Mouse (Mus musculus): Measurements from ENCODE around the gene Bbs7. TPM values are rescaled to one million over a fixed set of nuclear protein-coding genes. Genes with fewer than 3 reads are reported as not detected.

The Bbs7 gene
- polyA plus RNA-seq, 1 experiment from 2014 or later = 20.2 TPM

GRCm38 (mm10) chr3:36537701-36538470 lies 75.4 kb downstream of the Bbs7 start:
- Histone ChIP-seq H3K4me1 (replicated peaks; ENCODE audit: control insufficient read depth, insufficient read depth, low read length) (no peaks in the 10 kb centered on the region), H3K36me3 (ENCODE audit: control insufficient read depth, insufficient read depth, low read length) (no peaks in the 10 kb centered on the region), H3K27me3 (ENCODE audit: control insufficient read depth, insufficient read depth, low read length) (no peaks in the 10 kb centered on the region), H3K4me2 (replicated peaks; ENCODE audit: low read depth, low read length) (no peak overlapping the region), H3K27ac (ENCODE audit: low read depth, low read length) (no peak overlapping the region), H3K9ac (ENCODE audit: low read depth, low read length) (no peak overlapping the region), H3K9me3 (ENCODE audit: control insufficient read depth, low read length) (no peaks in the 10 kb centered on the region), H3K4me3 (ENCODE audit: low read depth, low read length) (no peak overlapping the region)
- WGBS = 83% methylated on average over 4 of the region's 4 CpGs
- ATAC-seq (ENCODE audit: low FRiP score) (no peak), DNase-seq (ENCODE audit: low spot score) (no peak)

DNA sequence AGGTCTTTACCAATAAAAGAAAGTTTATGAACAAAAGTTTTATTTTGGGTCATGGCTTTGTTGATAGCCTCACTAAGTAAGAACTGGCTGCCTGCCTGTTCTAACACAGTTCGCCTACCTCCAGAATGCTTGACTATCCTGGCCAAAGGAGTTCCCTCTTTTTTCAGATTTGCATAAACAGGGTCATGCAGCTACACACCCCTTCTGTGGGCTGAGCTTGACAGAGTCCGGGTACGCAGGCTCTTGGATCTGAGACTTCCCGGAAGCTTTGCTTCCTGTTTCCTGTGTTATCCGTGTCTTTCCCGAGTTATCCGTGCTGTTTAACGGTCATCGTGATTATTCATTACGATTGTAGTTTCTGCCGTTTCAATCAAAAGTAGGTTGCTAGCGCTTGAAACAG lies 77.2 kb downstream of the Bbs7 start:
- Histone ChIP-seq H3K4me2 (replicated peaks; ENCODE audit: low read depth, low read length) (no peak overlapping the region), H3K27ac (ENCODE audit: low read depth, low read length) (no peak overlapping the region), H3K36me3 (ENCODE audit: control insufficient read depth, insufficient read depth, low read length) (no peaks in the 10 kb centered on the region), H3K4me1 (replicated peaks; ENCODE audit: control insufficient read depth, insufficient read depth, low read length) (peaks cover 2% of the 10 kb centered on the region; the same call in 1 of the 2 replicates), H3K9ac (ENCODE audit: low read depth, low read length) (no peak overlapping the region), H3K27me3 (ENCODE audit: control insufficient read depth, insufficient read depth, low read length) (no peaks in the 10 kb centered on the region; the same call in 1 of the 2 replicates), H3K9me3 (ENCODE audit: control insufficient read depth, low read length) (no peaks in the 10 kb centered on the region), H3K4me3 (ENCODE audit: low read depth, low read length) (no peak overlapping the region)
- 92% methylated on average over 12 of the region's 12 CpGs for WGBS
- no peak for ATAC-seq (ENCODE audit: low FRiP score)
- no peak for DNase-seq (ENCODE audit: low spot score)

DNA sequence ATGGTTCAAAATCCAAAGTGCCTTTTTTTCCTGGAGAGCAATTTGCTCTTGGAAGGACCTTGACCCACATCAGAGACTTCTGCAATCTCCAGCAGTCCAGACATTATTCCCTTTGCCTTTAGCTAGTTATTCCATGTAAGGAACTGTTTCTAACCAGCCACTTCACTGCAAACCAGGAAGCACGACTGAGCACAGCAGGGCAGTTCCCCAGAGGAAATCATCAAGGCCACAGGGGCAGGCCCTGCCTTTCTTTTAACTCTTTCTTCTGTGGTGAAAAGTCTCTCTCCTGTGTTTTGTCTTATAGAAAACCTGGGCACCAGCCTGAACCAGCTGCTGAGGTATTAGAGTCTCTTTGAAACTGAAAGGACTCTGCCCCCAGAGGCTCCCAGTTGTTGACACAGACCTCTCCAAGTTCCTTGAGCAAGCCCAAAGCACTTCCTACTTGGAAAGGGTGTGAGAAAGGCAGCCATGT lies 80.0 kb downstream of the Bbs7 start:
- H3K27me3 ChIP-seq (ENCODE audit: control insufficient read depth, insufficient read depth, low read length) = no peaks in the 10 kb centered on the region; the same call in 1 of the 2 replicates
- 7% methylated on average over 1 of the region's 1 CpGs for WGBS

GRCm38 (mm10) chr3:36532738-36533137 lies 80.5 kb downstream of the Bbs7 start:
- no peak overlapping the region for H3K4me3 ChIP-seq (ENCODE audit: low read depth, low read length)
- no peak overlapping the region for H3K9ac ChIP-seq (ENCODE audit: low read depth, low read length)
- H3K27me3 ChIP-seq (ENCODE audit: control insufficient read depth, insufficient read depth, low read length) = no peaks in the 10 kb centered on the region; the same call in 1 of the 2 replicates
- no peaks in the 10 kb centered on the region for H3K36me3 ChIP-seq (ENCODE audit: control insufficient read depth, insufficient read depth, low read length)
- 37% methylated on average over 7 of the region's 7 CpGs for WGBS
- H3K9me3 ChIP-seq (ENCODE audit: control insufficient read depth, low read length) = no peaks in the 10 kb centered on the region
- H3K4me1 ChIP-seq (replicated peaks; ENCODE audit: control insufficient read depth, insufficient read depth, low read length) = peaks cover 2% of the 10 kb centered on the region; the same call in 1 of the 2 replicates
- ATAC-seq (ENCODE audit: low FRiP score) (no peak), DNase-seq (ENCODE audit: low spot score) (no peak)
- no peak overlapping the region for H3K27ac ChIP-seq (ENCODE audit: low read depth, low read length)
- no peak overlapping the region for H3K4me2 ChIP-seq (replicated peaks; ENCODE audit: low read depth, low read length)

More for the DNA sequence above, 80.0 kb downstream of the Bbs7 start:
- no peak overlapping the region for H3K4me3 ChIP-seq (ENCODE audit: low read depth, low read length)
- peaks cover 2% of the 10 kb centered on the region; the same call in 1 of the 2 replicates for H3K4me1 ChIP-seq (replicated peaks; ENCODE audit: control insufficient read depth, insufficient read depth, low read length)
- DNase-seq (ENCODE audit: low spot score) (no peak), ATAC-seq (ENCODE audit: low FRiP score) (no peak)
- no peak overlapping the region for H3K9ac ChIP-seq (ENCODE audit: low read depth, low read length)
- no peak overlapping the region for H3K4me2 ChIP-seq (replicated peaks; ENCODE audit: low read depth, low read length)
- H3K27ac ChIP-seq (ENCODE audit: low read depth, low read length) = no peak overlapping the region
- no peaks in the 10 kb centered on the region for H3K36me3 ChIP-seq (ENCODE audit: control insufficient read depth, insufficient read depth, low read length)
- H3K9me3 ChIP-seq (ENCODE audit: control insufficient read depth, low read length) = no peaks in the 10 kb centered on the region

DNA sequence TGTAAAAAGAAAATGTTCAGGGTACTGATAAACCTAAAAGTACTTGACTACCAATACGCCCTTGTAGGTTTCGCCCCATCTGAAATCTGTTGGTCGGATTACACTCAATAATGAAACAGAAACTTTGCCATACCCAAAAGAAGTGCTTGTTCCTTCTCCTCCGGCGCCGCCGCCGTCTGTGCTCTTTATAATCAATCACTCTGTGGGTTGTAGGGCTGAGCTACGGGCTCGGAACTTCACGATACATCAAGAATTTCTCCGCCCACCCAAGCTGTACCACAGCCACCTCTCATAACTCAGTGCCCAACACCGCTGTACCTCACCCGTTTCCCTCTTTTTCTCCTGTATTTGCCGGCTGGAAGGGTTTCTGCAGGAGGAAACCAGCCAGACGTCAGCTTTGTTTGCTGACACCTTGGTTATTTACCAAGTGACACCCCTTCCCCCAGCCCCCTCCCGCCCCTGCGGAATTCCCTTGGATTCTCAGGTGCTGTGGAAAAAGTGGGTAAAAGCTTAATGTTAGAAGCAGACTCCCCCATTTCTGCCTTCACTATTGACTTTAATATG lies 81.2 kb downstream of the Bbs7 start:
- Histone ChIP-seq H3K4me1 (replicated peaks; ENCODE audit: control insufficient read depth, insufficient read depth, low read length) (peaks cover 2% of the 10 kb centered on the region; the same call in 1 of the 2 replicates), H3K4me3 (ENCODE audit: low read depth, low read length) (no peak overlapping the region), H3K9me3 (ENCODE audit: control insufficient read depth, low read length) (no peaks in the 10 kb centered on the region), H3K27me3 (ENCODE audit: control insufficient read depth, insufficient read depth, low read length) (no peaks in the 10 kb centered on the region; the same call in 1 of the 2 replicates), H3K36me3 (ENCODE audit: control insufficient read depth, insufficient read depth, low read length) (no peaks in the 10 kb centered on the region), H3K27ac (ENCODE audit: low read depth, low read length) (no peak overlapping the region), H3K9ac (ENCODE audit: low read depth, low read length) (0 out of 2 replicates have a peak overlapping the region, but pooled peaks have one; percentile 27), H3K4me2 (replicated peaks; ENCODE audit: low read depth, low read length) (peak overlapping the region; percentile 29)
- peak; percentile 31 for DNase-seq (ENCODE audit: low spot score)
- no peak for ATAC-seq (ENCODE audit: low FRiP score)
- 9% methylated on average over 18 of the region's 18 CpGs for WGBS

- no peak overlapping the region for H3K4me3 ChIP-seq (ENCODE audit: low read depth, low read length)
- H3K27ac ChIP-seq (ENCODE audit: low read depth, low read length) = no peak overlapping the region
- H3K36me3 ChIP-seq (ENCODE audit: control insufficient read depth, insufficient read depth, low read length) = no peaks in the 10 kb centered on the region
- 39% methylated on average over 2 of the region's 2 CpGs for WGBS
- no peak overlapping the region for H3K9ac ChIP-seq (ENCODE audit: low read depth, low read length)
- DNase-seq (ENCODE audit: low spot score) (no peak), ATAC-seq (ENCODE audit: low FRiP score) (no peak)
- H3K4me1 ChIP-seq (replicated peaks; ENCODE audit: control insufficient read depth, insufficient read depth, low read length) = peaks cover 2% of the 10 kb centered on the region; the same call in 1 of the 2 replicates
- H3K4me2 ChIP-seq (replicated peaks; ENCODE audit: low read depth, low read length) = no peak overlapping the region
- H3K9me3 ChIP-seq (ENCODE audit: control insufficient read depth, low read length) = no peaks in the 10 kb centered on the region
- H3K27me3 ChIP-seq (ENCODE audit: control insufficient read depth, insufficient read depth, low read length) = no peaks in the 10 kb centered on the region; the same call in 1 of the 2 replicates
These were observed 82.0 kb downstream of the Bbs7 start for GRCm38 (mm10) chr3:36531242-36531641.

- no peaks in the 10 kb centered on the region for H3K36me3 ChIP-seq (ENCODE audit: control insufficient read depth, insufficient read depth, low read length)
- no peak overlapping the region for H3K4me3 ChIP-seq (ENCODE audit: low read depth, low read length)
- H3K4me2 ChIP-seq (replicated peaks; ENCODE audit: low read depth, low read length) = no peak overlapping the region
- no peaks in the 10 kb centered on the region; the same call in 1 of the 2 replicates for H3K27me3 ChIP-seq (ENCODE audit: control insufficient read depth, insufficient read depth, low read length)
- DNase-seq (ENCODE audit: low spot score) = no peak
- WGBS = 74% methylated on average over 5 of the region's 5 CpGs
- H3K9ac ChIP-seq (ENCODE audit: low read depth, low read length) = no peak overlapping the region
- H3K9me3 ChIP-seq (ENCODE audit: control insufficient read depth, low read length) = no peaks in the 10 kb centered on the region
- no peak for ATAC-seq (ENCODE audit: low FRiP score)
- no peak overlapping the region for H3K27ac ChIP-seq (ENCODE audit: low read depth, low read length)
- peaks cover 2% of the 10 kb centered on the region; the same call in 1 of the 2 replicates for H3K4me1 ChIP-seq (replicated peaks; ENCODE audit: control insufficient read depth, insufficient read depth, low read length)
These were observed 82.5 kb downstream of the Bbs7 start for GRCm38 (mm10) chr3:36530781-36531180.

- Histone ChIP-seq H3K36me3 (ENCODE audit: control insufficient read depth, insufficient read depth, low read length) (no peaks in the 10 kb centered on the region), H3K4me1 (replicated peaks; ENCODE audit: control insufficient read depth, insufficient read depth, low read length) (peaks cover 2% of the 10 kb centered on the region; the same call in 1 of the 2 replicates), H3K9ac (ENCODE audit: low read depth, low read length) (no peak overlapping the region), H3K4me2 (replicated peaks; ENCODE audit: low read depth, low read length) (no peak overlapping the region), H3K4me3 (ENCODE audit: low read depth, low read length) (no peak overlapping the region), H3K27me3 (ENCODE audit: control insufficient read depth, insufficient read depth, low read length) (no peaks in the 10 kb centered on the region; the same call in 1 of the 2 replicates), H3K9me3 (ENCODE audit: control insufficient read depth, low read length) (no peaks in the 10 kb centered on the region), H3K27ac (ENCODE audit: low read depth, low read length) (no peak overlapping the region)
- no peak for DNase-seq (ENCODE audit: low spot score)
- whole genome bisulfite sequencing = 91% methylated on average over 6 of the region's 6 CpGs
- ATAC-seq (ENCODE audit: low FRiP score) = no peak
These were observed 82.9 kb downstream of the Bbs7 start for GRCm38 (mm10) chr3:36530345-36530744.
